Mouse (Mus musculus) liver, embryonic 11.5 days (tissue): ENCODE data around the gene Pde8b. TPM values are rescaled to one million over a fixed set of nuclear protein-coding genes. Genes with fewer than 3 reads are reported as not detected.

Source experiments
- ATAC-seq: fragments of 200-750 bp; cut with Nextera tagmentation; replicated peaks from 2 replicates; pipeline ENCODE4 v1.8.0; 2017; ENCODE audit warnings: moderate number of reproducible peaks, mild to moderate bottlenecking, moderate TSS enrichment, moderate library complexity; ENCODE audit not compliant: low FRiP score
- DNase-seq: peaks from one replicate; pipeline ENCODE4 v3.0.0-alpha.2; 2017; ENCODE audit warnings: low spot score
- H3K27ac ChIP-seq: fragments of 300-500 bp; sonication (generic); 2 replicates; pipeline ENCODE4 v1.5.1; 2014; ENCODE audit warnings: mild to moderate bottlenecking, low read depth, low read length, control low read depth
- H3K27me3 ChIP-seq: fragments of 300-500 bp; sonication (generic); replicated peaks from 2 replicates; pipeline ENCODE4 v1.6.1; 2014; ENCODE audit warnings: low read length, mixed read lengths; ENCODE audit not compliant: control insufficient read depth, insufficient read depth
- H3K36me3 ChIP-seq: fragments of 300-500 bp; sonication (generic); 2 replicates; pipeline ENCODE4 v1.6.1; 2014; ENCODE audit warnings: mild to moderate bottlenecking, low read length, moderate library complexity, mixed read lengths; ENCODE audit not compliant: control insufficient read depth, insufficient read depth
- H3K4me1 ChIP-seq: fragments of 300-500 bp; sonication (generic); replicated peaks from 2 replicates; pipeline ENCODE4 v1.6.1; 2014; ENCODE audit warnings: low read length, mixed read lengths; ENCODE audit not compliant: control insufficient read depth, insufficient read depth
- H3K4me2 ChIP-seq: fragments of 300-500 bp; sonication (generic); 2 replicates; pipeline ENCODE4 v1.6.1; 2014; ENCODE audit warnings: mild to moderate bottlenecking, control low read depth, moderate library complexity
- H3K4me3 ChIP-seq: fragments of 300-500 bp; sonication (generic); 2 replicates; pipeline ENCODE4 v1.5.1; 2014; ENCODE audit warnings: low read depth, low read length, control low read depth
- H3K9ac ChIP-seq: fragments of 300-500 bp; sonication (generic); 2 replicates; pipeline ENCODE4 v1.6.1; 2014; ENCODE audit warnings: low read depth, low read length, control low read depth
- H3K9me3 ChIP-seq: fragments of 300-500 bp; sonication (generic); 2 replicates; pipeline ENCODE4 v1.6.1; 2016; ENCODE audit warnings: low read length, inconsistent platforms, mixed read lengths; ENCODE audit not compliant: control insufficient read depth
- WGBS: fragments of 180-500 bp; shearing (Covaris S2); extraction: QIAGEN DNeasy Blood & Tissue Kit; methylation state at CpG from one replicate; pipeline ENCODE4 v1.1.7; 2014; 5-methylcytosine and 5-hydroxymethylcytosine counted together
- polyA plus RNA-seq: library from polyadenylated mRNA; unstranded; fragments of >200 nt; fragmentation: Nextera tagmentation; extraction: Ambion mirVana; gene quantifications from 2 replicates; pipeline ENCODE4 v1.2.1, GENCODE M21; 2014

The Pde8b gene
- polyA plus RNA-seq, 1 experiment from 2014 or later = 0.73 TPM

- Histone ChIP-seq H3K27ac (no peak overlapping the region), H3K4me1 (no peaks in the 10 kb centered on the region), H3K9me3 (no peaks in the 10 kb centered on the region), H3K9ac (no peak overlapping the region), H3K4me2 (no peak overlapping the region), H3K36me3 (no peaks in the 10 kb centered on the region), H3K27me3 (no peaks in the 10 kb centered on the region), H3K4me3 (no peak overlapping the region)
- no peak for ATAC-seq
- no peak for DNase-seq
- WGBS = 91% methylated on average over 4 of the region's 4 CpGs
These were observed 129.6 kb downstream of the Pde8b start for GRCm38 (mm10) chr13:95120570-95120969.

GRCm38 (mm10) chr13:95113763-95114162, 136.4 kb downstream of the Pde8b start:
- H3K27ac ChIP-seq = no peak overlapping the region
- no peak overlapping the region for H3K9ac ChIP-seq
- WGBS = 40% methylated on average over 5 of the region's 5 CpGs
- H3K4me1 ChIP-seq = no peaks in the 10 kb centered on the region
- ATAC-seq = no peak
- H3K4me3 ChIP-seq = no peak overlapping the region
- H3K9me3 ChIP-seq = no peaks in the 10 kb centered on the region
- H3K36me3 ChIP-seq = no peaks in the 10 kb centered on the region
- H3K4me2 ChIP-seq = no peak overlapping the region
- H3K27me3 ChIP-seq = no peaks in the 10 kb centered on the region
- DNase-seq = no peak

GRCm38 (mm10) chr13:95109555-95109954, 140.6 kb downstream of the Pde8b start:
- H3K27me3 ChIP-seq = no peaks in the 10 kb centered on the region
- H3K36me3 ChIP-seq = no peaks in the 10 kb centered on the region
- H3K9ac ChIP-seq = no peak overlapping the region
- H3K4me1 ChIP-seq = no peaks in the 10 kb centered on the region
- ATAC-seq (no peak), DNase-seq (no peak)
- no peak overlapping the region for H3K4me2 ChIP-seq
- 54% methylated on average over 3 of the region's 3 CpGs for WGBS
- no peak overlapping the region for H3K4me3 ChIP-seq
- no peaks in the 10 kb centered on the region for H3K9me3 ChIP-seq
- H3K27ac ChIP-seq = no peak overlapping the region

- H3K27me3 ChIP-seq = no peaks in the 10 kb centered on the region
- no peak overlapping the region for H3K4me2 ChIP-seq
- ATAC-seq (no peak), DNase-seq (no peak)
- H3K36me3 ChIP-seq = no peaks in the 10 kb centered on the region
- H3K4me1 ChIP-seq = no peaks in the 10 kb centered on the region
- H3K9ac ChIP-seq = no peak overlapping the region
- H3K9me3 ChIP-seq = no peaks in the 10 kb centered on the region
- H3K4me3 ChIP-seq = no peak overlapping the region
- 71% methylated on average over 7 of the region's 7 CpGs for WGBS
- H3K27ac ChIP-seq = no peak overlapping the region
These were observed 142.1 kb downstream of the Pde8b start for GRCm38 (mm10) chr13:95108035-95108434.

- Histone ChIP-seq H3K4me2 (no peak overlapping the region), H3K36me3 (no peaks in the 10 kb centered on the region), H3K4me1 (no peaks in the 10 kb centered on the region), H3K9ac (no peak overlapping the region), H3K27ac (no peak overlapping the region), H3K9me3 (no peaks in the 10 kb centered on the region), H3K4me3 (no peak overlapping the region), H3K27me3 (0 out of 2 replicates have a peak, but pooled peaks cover 2% of the 10 kb centered on the region)
- WGBS = 72% methylated on average over 4 of the region's 4 CpGs
- DNase-seq = no peak
- ATAC-seq = no peak
These were observed 145.3 kb downstream of the Pde8b start for GRCm38 (mm10) chr13:95104865-95105264.

GRCm38 (mm10) chr13:95102985-95103590, 147.0 kb downstream of the Pde8b start:
- no peak for ATAC-seq
- no peak overlapping the region for H3K4me2 ChIP-seq
- H3K36me3 ChIP-seq = no peaks in the 10 kb centered on the region
- no peaks in the 10 kb centered on the region for H3K4me1 ChIP-seq
- 79% methylated on average over 4 of the region's 4 CpGs for WGBS
- DNase-seq = no peak
- H3K9ac ChIP-seq = no peak overlapping the region
- H3K9me3 ChIP-seq = no peaks in the 10 kb centered on the region
- no peak overlapping the region for H3K4me3 ChIP-seq
- H3K27ac ChIP-seq = no peak overlapping the region
- 0 out of 2 replicates have a peak, but pooled peaks cover 2% of the 10 kb centered on the region for H3K27me3 ChIP-seq

GRCm38 (mm10) chr13:95101315-95101714, 148.8 kb downstream of the Pde8b start:
- no peak overlapping the region for H3K4me3 ChIP-seq
- 0 out of 2 replicates have a peak, but pooled peaks cover 2% of the 10 kb centered on the region for H3K27me3 ChIP-seq
- no peak overlapping the region for H3K9ac ChIP-seq
- H3K4me1 ChIP-seq = no peaks in the 10 kb centered on the region
- H3K9me3 ChIP-seq = no peaks in the 10 kb centered on the region
- H3K36me3 ChIP-seq = no peaks in the 10 kb centered on the region
- DNase-seq (no peak), ATAC-seq (no peak)
- no peak overlapping the region for H3K4me2 ChIP-seq
- 86% methylated on average over 8 of the region's 8 CpGs for WGBS
- no peak overlapping the region for H3K27ac ChIP-seq

- H3K36me3 ChIP-seq = no peaks in the 10 kb centered on the region
- DNase-seq (no peak), ATAC-seq (no peak)
- H3K4me2 ChIP-seq = no peak overlapping the region
- no peak overlapping the region for H3K4me3 ChIP-seq
- WGBS = 63% methylated on average over 8 of the region's 8 CpGs
- H3K9ac ChIP-seq = no peak overlapping the region
- H3K9me3 ChIP-seq = no peaks in the 10 kb centered on the region
- no peaks in the 10 kb centered on the region for H3K4me1 ChIP-seq
- H3K27ac ChIP-seq = no peak overlapping the region
- H3K27me3 ChIP-seq = 0 out of 2 replicates have a peak, but pooled peaks cover 2% of the 10 kb centered on the region
These were observed 151.0 kb downstream of the Pde8b start for GRCm38 (mm10) chr13:95098931-95099720.

- H3K27me3 ChIP-seq = 0 out of 2 replicates have a peak, but pooled peaks cover 2% of the 10 kb centered on the region
- 81% methylated on average over 3 of the region's 3 CpGs for WGBS
- no peak overlapping the region for H3K27ac ChIP-seq
- H3K9me3 ChIP-seq = no peaks in the 10 kb centered on the region
- DNase-seq (no peak), ATAC-seq (no peak)
- H3K4me3 ChIP-seq = no peak overlapping the region
- H3K4me1 ChIP-seq = no peaks in the 10 kb centered on the region
- no peak overlapping the region for H3K4me2 ChIP-seq
- no peak overlapping the region for H3K9ac ChIP-seq
- no peaks in the 10 kb centered on the region for H3K36me3 ChIP-seq
These were observed 153.5 kb downstream of the Pde8b start for GRCm38 (mm10) chr13:95096646-95097045.
